Mouse (Mus musculus) lung, postnatal 36 days (tissue): ENCODE results near the gene Cyp2s1.

Experiments used
- DNase-seq: peaks from one replicate; pipeline ENCODE4 v3.0.0; 2022; ENCODE audit warnings: mixed read lengths

Gene Cyp2s1

DNA sequence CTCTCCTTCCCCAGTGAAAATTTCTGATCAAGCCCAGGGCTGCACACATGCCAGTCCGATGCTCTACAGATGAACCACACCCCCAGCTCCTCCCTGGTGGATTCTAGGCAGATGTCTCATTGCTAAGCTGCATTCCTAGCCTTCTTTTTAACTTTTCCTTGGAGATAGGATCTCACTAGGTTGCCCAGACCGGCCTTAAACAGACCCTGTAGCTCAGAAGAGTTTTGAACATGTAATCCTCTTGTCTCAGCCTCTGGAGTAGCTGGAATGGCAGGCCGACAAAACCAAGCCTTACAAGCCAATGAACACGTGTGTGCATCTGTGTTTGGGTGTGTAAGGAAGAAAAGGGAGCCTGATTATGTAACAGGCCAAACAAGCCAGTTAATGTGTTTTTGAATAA is 36.0 kb downstream of the Cyp2s1 start:
- DNase-seq: peak; percentile 17

- DNase-seq: no peak
These were observed 36.7 kb downstream of the Cyp2s1 start for GRCm38 (mm10) chr7:25780021-25780420.

GRCm38 (mm10) chr7:25768229-25768628 is 48.5 kb downstream of the Cyp2s1 start:
- no peak for DNase-seq

GRCm38 (mm10) chr7:25766108-25766507 is 50.6 kb downstream of the Cyp2s1 start:
- peak; percentile 41 for DNase-seq

DNA sequence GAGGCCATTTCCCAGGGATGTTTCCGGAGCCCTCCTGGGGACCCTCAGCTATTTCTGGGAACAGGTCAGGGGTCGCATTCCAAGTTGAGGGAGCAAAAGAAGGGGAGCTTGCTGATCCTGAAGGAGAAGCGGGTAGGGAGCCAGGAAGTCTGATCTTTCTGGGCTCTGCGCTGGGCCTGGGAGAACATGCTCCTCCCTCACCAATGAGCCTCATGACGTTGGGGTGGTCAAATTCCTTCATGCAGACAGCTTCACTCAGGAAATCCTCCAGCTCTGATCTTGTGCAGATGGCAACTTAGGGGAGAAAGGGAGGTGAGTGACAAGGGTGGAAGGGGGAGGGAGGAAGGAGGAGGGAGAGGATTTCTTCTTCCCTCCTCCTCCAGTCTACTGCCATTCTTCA is 52.5 kb downstream of the Cyp2s1 start:
- peak; percentile 33 for DNase-seq

- no peak for DNase-seq
These were observed 53.0 kb downstream of the Cyp2s1 start for GRCm38 (mm10) chr7:25763678-25764077.

GRCm38 (mm10) chr7:25761354-25761753 is 55.4 kb downstream of the Cyp2s1 start:
- peak; percentile 63 for DNase-seq

GRCm38 (mm10) chr7:25756011-25756410 is 60.7 kb downstream of the Cyp2s1 start:
- DNase-seq: peak; percentile 98

DNA sequence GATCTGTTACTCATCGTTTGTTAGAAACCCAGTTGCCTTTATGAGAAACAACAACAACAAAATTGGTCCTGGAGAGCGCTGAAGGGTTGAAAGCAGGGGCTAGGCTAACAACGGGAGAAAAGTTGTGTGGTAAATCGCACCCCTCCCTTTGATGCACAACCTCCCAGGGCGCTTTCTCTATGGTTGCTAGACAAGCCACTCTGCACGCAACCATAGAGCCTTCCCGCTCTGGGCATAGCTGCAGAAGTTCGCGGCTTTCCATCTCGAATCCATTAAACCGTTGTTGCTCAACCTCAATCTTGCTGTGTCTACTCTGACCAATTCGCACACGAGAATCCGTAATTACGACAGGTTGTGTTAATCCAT is 61.3 kb downstream of the Cyp2s1 start:
- peak; percentile 70 for DNase-seq

DNA sequence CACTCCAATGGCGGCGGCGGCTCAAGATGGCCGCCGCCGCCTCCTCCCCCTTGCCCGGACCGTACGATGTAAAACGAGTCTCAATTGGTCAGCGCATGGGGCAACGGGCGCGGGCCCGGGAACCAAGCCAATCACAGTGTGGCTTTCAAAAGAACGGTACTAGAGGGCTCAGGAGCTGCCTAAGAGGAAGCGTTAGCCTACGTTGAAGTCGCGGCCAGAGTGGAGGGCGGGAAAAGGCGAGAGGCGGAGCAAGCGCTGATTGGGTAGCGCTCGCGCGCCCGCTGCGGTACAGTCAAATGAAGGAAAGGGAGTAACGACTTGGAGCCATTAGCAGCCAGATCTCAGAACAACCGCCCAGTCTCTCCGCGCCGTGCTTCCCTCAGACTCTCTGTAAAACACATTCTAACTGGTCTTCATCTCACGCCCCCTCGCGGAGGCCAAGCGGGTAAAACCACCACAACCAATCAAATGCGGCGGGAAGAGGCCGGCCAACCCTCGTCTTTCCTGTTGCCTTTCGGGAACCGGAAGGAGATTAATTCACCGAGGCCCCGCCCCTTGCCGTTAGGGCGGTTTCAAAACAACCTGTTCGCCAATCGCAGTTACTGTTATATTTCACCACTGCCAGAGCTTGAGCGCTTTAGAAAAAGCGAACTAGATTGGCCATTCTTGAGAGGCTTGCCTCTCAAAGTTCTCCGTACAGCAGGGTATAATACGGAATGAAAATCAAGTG is 61.8 kb downstream of the Cyp2s1 start, which contains the start of gene Hnrnpul1:
Hnrnpul1 (minus strand) TSS at position 20 of the 730 bp plus-strand sequence.
- DNase-seq: peak; percentile 99

DNA sequence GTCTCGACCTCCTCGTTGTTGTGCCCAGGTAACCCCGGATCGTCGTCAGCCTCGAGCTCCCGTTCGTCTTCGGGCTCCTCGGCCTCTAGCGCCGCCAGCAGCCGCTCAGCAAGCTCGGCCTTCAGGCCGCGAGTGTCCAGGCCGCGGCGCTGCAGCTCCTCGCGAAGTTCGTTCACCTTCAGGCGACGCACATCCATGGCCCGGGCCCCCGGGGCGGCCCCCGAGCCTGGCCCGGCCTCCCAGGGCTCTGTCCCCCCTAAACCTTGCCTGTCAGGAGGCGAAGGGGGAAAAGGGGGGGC is 62.3 kb downstream of the Cyp2s1 start:
- DNase-seq: no peak

GRCm38 (mm10) chr7:25753643-25754438 is 62.9 kb downstream of the Cyp2s1 start:
- no peak for DNase-seq

- no peak for DNase-seq
These were observed 63.6 kb downstream of the Cyp2s1 start for GRCm38 (mm10) chr7:25753076-25753475.
